Comparison of ENCODE assay signal across 8 mouse cellular contexts in the genomic region with DNA sequence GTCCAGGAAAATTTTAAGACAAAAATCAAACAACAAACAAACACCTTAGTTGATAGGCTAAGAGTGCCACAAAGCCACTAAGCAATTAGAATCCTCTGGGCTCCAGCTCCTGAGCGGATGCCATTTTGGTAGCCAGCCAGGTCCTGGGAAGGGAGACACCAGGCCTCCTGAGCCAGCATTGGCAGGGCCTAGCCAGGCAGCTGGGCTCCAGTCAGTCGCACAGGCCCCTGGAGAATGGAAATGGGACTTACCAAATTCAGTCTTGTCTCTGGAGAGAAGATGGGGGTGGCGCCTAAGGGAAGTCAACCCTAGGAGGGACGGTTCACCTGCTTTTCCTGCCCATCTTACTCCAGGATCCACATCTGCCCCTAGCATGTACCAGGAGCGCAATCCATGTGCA. TPM values are rescaled to one million over a fixed set of nuclear protein-coding genes. Genes with fewer than 3 reads are reported as not detected.
DNase-seq lines count a peak whose midpoint lies in the region; ATAC-seq and TF ChIP-seq lines count a peak whose summit lies in the region.

No protein-coding gene starts in this region.

- no peak overlapping the region for H3K9ac ChIP-seq in forebrain, postnatal 0 days
- H3K9ac ChIP-seq in forebrain, embryonic 11.5 days (ENCODE audit: low read length), result no peak overlapping the region

- H3K4me1 ChIP-seq in forebrain, postnatal 0 days (ENCODE audit: insufficient read depth), result no peaks in the 10 kb centered on the region
- peaks cover 4% of the 10 kb centered on the region; the same call in 1 of the 2 replicates for H3K4me1 ChIP-seq in forebrain, embryonic 11.5 days (replicated peaks; ENCODE audit: control insufficient read depth, insufficient read depth, low read length)
- peaks cover 4% of the 10 kb centered on the region; the same call in 1 of the 2 replicates for H3K4me1 ChIP-seq in thymus, adult 2 months (replicated peaks; ENCODE audit: control insufficient read depth, insufficient read depth, low read length)
- H3K4me1 ChIP-seq in limb, embryonic 10.5 days, result peaks cover 20% of the 10 kb centered on the region

- H3K4me2 ChIP-seq in forebrain, postnatal 0 days (ENCODE audit: low read depth), result no peak overlapping the region
- H3K4me2 ChIP-seq in forebrain, embryonic 11.5 days (ENCODE audit: low read depth, low read length, severe bottlenecking), result no peak overlapping the region

- DNase-seq in forebrain, postnatal 0 days, result peak; percentile 74
- no peak for DNase-seq in forebrain, embryonic 11.5 days (ENCODE audit: low spot score)
- peak; percentile 54 for DNase-seq in testis, postnatal 10 days (ENCODE audit: low spot score)
- DNase-seq in testis, postnatal 14 days (ENCODE audit: low spot score), result no peak
- DNase-seq in heart, adult 8-10 months (ENCODE audit: low spot score), result peak; percentile 77
- peak; percentile 91 for DNase-seq in left cerebral cortex, postnatal 4 days
- no peak for DNase-seq in thymus, adult 2 months
- DNase-seq in limb, embryonic 10.5 days (ENCODE audit: low spot score), result no peak

- no peak for TF ChIP-seq CTCF in forebrain, postnatal 0 days (IDR thresholded peaks at IDR 0.05; ENCODE audit: low read depth)
- TF ChIP-seq CTCF in thymus, adult 2 months (IDR thresholded peaks at IDR 0.05; ENCODE audit: borderline replicate concordance, control insufficient read depth, extremely low read depth, insufficient read depth, low read length, poor library complexity), result no peak

- 0 out of 2 replicates have a peak overlapping the region, but pooled peaks have one; percentile 15 for H3K27ac ChIP-seq in forebrain, postnatal 0 days (ENCODE audit: low read depth, low read length)
- H3K27ac ChIP-seq in forebrain, embryonic 11.5 days (ENCODE audit: low read depth, low read length), result no peak overlapping the region
- H3K27ac ChIP-seq in thymus, adult 2 months (ENCODE audit: control insufficient read depth, insufficient read depth, low read length), result no peak overlapping the region
- no peak overlapping the region for H3K27ac ChIP-seq in limb, embryonic 10.5 days

- ATAC-seq in forebrain, postnatal 0 days, result peak; percentile 74
- no peak for ATAC-seq in forebrain, embryonic 11.5 days (replicated peaks; ENCODE audit: low FRiP score)

- intact Hi-C loops in left cerebral cortex, postnatal 4 days (cut with DNase I), result no loop called here

- TF ChIP-seq POLR2A in thymus, adult 2 months (IDR thresholded peaks at IDR 0.05; ENCODE audit: control insufficient read depth, extremely low read depth, insufficient read depth, low read length, poor library complexity), result no peak

- no peak overlapping the region for H3K4me3 ChIP-seq in forebrain, postnatal 0 days (ENCODE audit: low read depth, low read length)
- H3K4me3 ChIP-seq in forebrain, embryonic 11.5 days (ENCODE audit: low read depth, low read length), result no peak overlapping the region
- H3K4me3 ChIP-seq in thymus, adult 2 months (ENCODE audit: control insufficient read depth, insufficient read depth, low read length), result no peak overlapping the region
- no peak overlapping the region for H3K4me3 ChIP-seq in limb, embryonic 10.5 days

- H3K9me3 ChIP-seq in forebrain, postnatal 0 days (ENCODE audit: low read length), result peaks cover 6% of the 10 kb centered on the region; the same call in 1 of the 2 replicates
- H3K9me3 ChIP-seq in forebrain, embryonic 11.5 days (ENCODE audit: control insufficient read depth, low read length), result no peaks in the 10 kb centered on the region
- no peaks in the 10 kb centered on the region for H3K9me3 ChIP-seq in limb, embryonic 10.5 days (replicated peaks)

- H3K27me3 ChIP-seq in forebrain, postnatal 0 days (ENCODE audit: insufficient read depth, low read length), result no peaks in the 10 kb centered on the region
- H3K27me3 ChIP-seq in forebrain, embryonic 11.5 days (ENCODE audit: control insufficient read depth, insufficient read depth, low read length), result no peaks in the 10 kb centered on the region
- no peaks in the 10 kb centered on the region for H3K27me3 ChIP-seq in thymus, adult 2 months (ENCODE audit: control insufficient read depth, insufficient read depth, low read length)
- 0 out of 2 replicates have a peak, but pooled peaks cover 4% of the 10 kb centered on the region for H3K27me3 ChIP-seq in limb, embryonic 10.5 days (ENCODE audit: low read depth, poor library complexity, severe bottlenecking)

- WGBS in forebrain, postnatal 0 days, result 64% methylated on average over 5 of the region's 5 CpGs
- 91% methylated on average over 5 of the region's 5 CpGs for WGBS in forebrain, embryonic 11.5 days
- WGBS in thymus, adult 2 months, result 94% methylated on average over 5 of the region's 5 CpGs
- 89% methylated on average over 5 of the region's 5 CpGs for WGBS in limb, embryonic 10.5 days

- no peaks in the 10 kb centered on the region for H3K36me3 ChIP-seq in forebrain, postnatal 0 days (ENCODE audit: insufficient read depth)
- H3K36me3 ChIP-seq in forebrain, embryonic 11.5 days (ENCODE audit: control insufficient read depth, insufficient read depth, low read length), result no peaks in the 10 kb centered on the region
- no peaks in the 10 kb centered on the region for H3K36me3 ChIP-seq in thymus, adult 2 months (ENCODE audit: control insufficient read depth, insufficient read depth, low read length)
- no peaks in the 10 kb centered on the region for H3K36me3 ChIP-seq in limb, embryonic 10.5 days

RNA-seq across cellular contexts. Expression of a gene that starts 54.3 kb away (rescaled TPM):
- total RNA-seq in forebrain, postnatal 0 days (2014; rRNA removed), result 12.3 and 17.4 TPM in 2 replicates
- polyA plus RNA-seq in forebrain, postnatal 0 days (2015; fragmentation: Nextera tagmentation; extraction: Ambion mirVana), result 10.0 and 10.5 TPM in 2 replicates
- 5.7 and 6.8 TPM in 2 replicates for polyA plus RNA-seq in forebrain, embryonic 11.5 days (2014; fragmentation: Nextera tagmentation; extraction: Ambion mirVana)
- total RNA-seq in heart, adult 8-10 months (2022), result 10 to 100 TPM; 19.6 to 26.6 (median 23.8) TPM
- total RNA-seq in left cerebral cortex, postnatal 4 days (2021), result 10 to 100 TPM; 11.5 to 12.7 TPM
- 17.0 and 22.3 TPM in 2 replicates for polyA plus RNA-seq in thymus, adult 2 months (2012; rRNA removed)
- polyA plus RNA-seq in limb, embryonic 10.5 days (2016; fragmentation: Nextera tagmentation; extraction: Ambion mirVana), result 11.0 and 16.9 TPM in 2 replicates

Comparison
In these comparisons a context has a peak if more than half of its experiments do, and no peak if none do; other contexts are left out.
1. DNase-seq: peak in forebrain, postnatal 0 days (single experiment), testis, postnatal 10 days (single experiment), heart, adult 8-10 months (single experiment) and left cerebral cortex, postnatal 4 days (single experiment); none in forebrain, embryonic 11.5 days (single experiment), testis, postnatal 14 days (single experiment), thymus, adult 2 months (single experiment) and limb, embryonic 10.5 days (single experiment).